Mouse (Mus musculus) left cerebral cortex, adult 6 months (tissue): ENCODE data around the gene M6pr. TPM values are rescaled to one million over a fixed set of nuclear protein-coding genes. Genes with fewer than 3 reads are reported as not detected.

Experiments used
- long read RNA-seq, 2 experiments: library from polyadenylated mRNA; unstranded; transcript quantifications; one replicate each; pipeline ENCODE4 v2.0.0; 2019 to 2020
- polyA plus RNA-seq: library from polyadenylated mRNA; unstranded; fragments of <200 nt; fragmentation: Nextera tagmentation; gene quantifications from 2 replicates; pipeline ENCODE4 v1.2.3, GENCODE M21; 2021

The M6pr gene
- polyA plus RNA-seq: 96.2 and 109 TPM in 2 replicates
- long read RNA-seq, experiment 1, transcript M6pr-201 (7 exons, 2,515 nt): major isoform, 1,050 of 1,111 reads
- long read RNA-seq, experiment 1, partial matches to known transcripts: 39 of 1,111 reads
- long read RNA-seq, experiment 1, other reads (novel, unspliced or antisense): 17 of 1,111 reads
- long read RNA-seq, experiment 2, transcript M6pr-201 (7 exons, 2,515 nt): major isoform, 181 of 223 reads
- long read RNA-seq, experiment 2, partial matches to known transcripts: 39 of 223 reads
- long read RNA-seq, experiment 2, other reads (novel, unspliced or antisense): 2 of 223 reads

DNA sequence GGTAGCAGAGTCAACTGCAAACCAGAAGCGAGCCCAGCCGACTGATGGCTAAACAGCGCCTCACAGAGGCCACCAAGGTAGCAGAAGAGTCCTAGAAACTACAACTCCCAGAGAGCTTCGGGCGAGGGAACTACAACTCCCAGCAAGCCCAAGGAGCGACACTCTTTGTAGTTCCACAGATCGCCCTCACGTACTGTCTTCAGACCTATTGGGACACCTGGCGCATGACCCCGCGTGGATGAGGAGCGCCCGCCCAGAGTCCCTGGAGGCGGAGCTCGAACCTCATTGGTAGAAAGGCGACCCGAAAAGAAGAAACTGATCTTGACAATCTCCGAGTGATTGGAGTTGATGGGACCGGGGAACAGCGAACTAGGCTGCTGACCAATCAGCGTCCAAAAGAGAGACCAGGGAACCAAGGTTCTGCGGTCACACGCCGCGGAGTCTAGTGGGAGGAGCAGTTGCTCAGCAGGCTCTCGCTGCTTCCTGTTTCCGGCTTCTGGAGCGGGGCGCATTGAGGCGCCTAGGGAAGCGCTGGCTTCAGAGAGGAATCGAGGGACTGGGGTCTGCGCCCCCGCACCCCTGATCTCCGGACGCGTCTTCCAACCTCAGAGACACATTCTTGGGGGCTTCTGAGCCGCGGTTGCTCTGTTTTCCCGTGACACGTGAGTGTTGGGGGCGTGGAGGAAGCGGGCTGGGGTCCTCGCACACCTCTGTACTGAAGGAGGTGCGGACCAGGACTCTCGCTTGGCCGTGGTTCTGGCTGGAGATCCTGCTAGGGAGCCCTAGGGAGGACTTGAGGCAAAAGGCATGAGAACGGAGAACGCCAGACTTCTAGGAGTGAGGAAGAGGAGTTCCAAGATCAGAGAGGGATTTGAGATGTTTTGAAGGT is at the start of gene M6pr:
TSS of gene M6pr (plus strand) at position 216 of the 889 bp plus-strand sequence.

DNA sequence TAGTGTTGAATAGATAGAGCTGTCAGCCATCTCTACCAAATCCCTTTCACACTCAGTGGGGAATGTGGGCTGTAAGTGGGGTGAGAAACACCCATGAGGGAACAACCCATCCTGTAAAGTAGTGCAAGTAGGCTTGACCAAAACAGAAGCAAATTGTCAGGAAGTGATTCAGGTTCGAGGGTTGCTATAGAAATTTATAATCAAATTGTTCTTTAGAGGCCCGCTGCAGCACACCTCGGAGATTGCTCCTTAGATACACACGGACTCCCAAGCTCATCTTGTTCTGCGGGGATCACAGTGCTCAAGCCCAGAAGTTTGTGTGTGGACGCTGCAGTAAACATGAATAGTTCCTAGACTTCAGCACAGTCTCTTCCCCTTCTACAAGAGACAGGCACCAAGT is 25.7 kb upstream of the M6pr start, which contains the start of gene Klrg1:
TSS of gene Klrg1 (minus strand) at position 101 of the 400 bp plus-strand sequence.

DNA sequence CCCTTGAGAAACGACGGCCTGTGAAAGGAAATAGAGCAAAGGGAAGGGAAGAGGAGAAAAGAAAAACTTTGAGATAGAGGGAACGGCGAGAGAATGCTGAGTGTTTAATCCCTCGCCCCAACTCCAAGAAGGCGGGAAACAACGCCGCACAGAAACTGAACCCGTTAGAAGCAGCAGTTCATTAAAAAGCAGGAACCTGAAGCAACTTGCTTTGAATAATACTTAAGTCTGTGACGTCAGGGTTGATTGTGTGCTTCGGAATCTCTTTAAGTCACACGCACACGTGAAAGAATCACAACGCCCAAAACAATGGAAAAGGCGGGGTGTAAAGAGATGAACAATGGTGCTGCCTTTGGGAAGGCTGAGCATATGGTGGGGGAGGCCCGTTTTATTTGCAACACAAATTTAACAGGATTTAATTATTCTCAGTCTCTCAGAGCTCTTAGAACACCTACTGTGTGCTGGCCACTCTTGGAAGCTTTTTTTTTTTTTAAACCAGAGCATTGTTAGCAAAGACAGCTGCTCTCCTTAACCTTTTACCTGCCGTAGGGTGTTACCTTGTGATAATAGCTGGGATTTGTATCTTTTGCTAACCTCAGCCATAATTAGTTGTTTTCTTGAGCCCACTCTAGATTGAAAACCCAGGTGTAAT is 32.0 kb downstream of the M6pr start, which contains the start of gene Phc1:
TSS of gene Phc1 (minus strand) at position 213 of the 652 bp plus-strand sequence.

Other genes starting within 250 kb of the M6pr start
- gene Klrg1, start 25.8 kb upstream of the M6pr start, polyA plus RNA-seq: 0.23 and 0.33 TPM in 2 replicates
- 6.7 and 8.1 TPM in 2 replicates for gene Phc1, start 31.8 kb downstream of the M6pr start, polyA plus RNA-seq
- 14.5 and 17.3 TPM in 2 replicates for gene Rimklb, start 190.0 kb downstream of the M6pr start, polyA plus RNA-seq
- gene Mfap5, start 197.1 kb downstream of the M6pr start, polyA plus RNA-seq: 0.87 and 0.93 TPM in 2 replicates
- not detected in 2 replicates for gene Aicda, start 245.1 kb downstream of the M6pr start, polyA plus RNA-seq